Mouse (Mus musculus) C2C12 (cell line): Measurements from ENCODE around the gene Rere.

Experiments
- CTCF ChIP-seq: IDR thresholded peaks from one replicate; pipeline ENCODE4 v1.5.1; 2011; ENCODE audit not compliant: control insufficient read depth, insufficient read depth, insufficient read length
- FOSL1 ChIP-seq: IDR thresholded peaks from one replicate; pipeline ENCODE4 v1.8.0; 2011; ENCODE audit warnings: mild to moderate bottlenecking, low read length; ENCODE audit not compliant: poor library complexity, insufficient read depth, severe bottlenecking
- MAX ChIP-seq: IDR thresholded peaks from one replicate; pipeline ENCODE4 v1.6.1; 2011; ENCODE audit warnings: mild to moderate bottlenecking, control low read depth
- MYOD1 ChIP-seq: IDR thresholded peaks from one replicate; pipeline ENCODE4 v1.6.1; 2011; ENCODE audit warnings: low read depth; ENCODE audit not compliant: control insufficient read depth, insufficient read length

- no peak for TF ChIP-seq CTCF
- no peak for TF ChIP-seq MYOD1
- no peak for TF ChIP-seq FOSL1
- TF ChIP-seq MAX: no peak
Measured at GRCm38 (mm10) chr4:150414296-150414695, 132.8 kb downstream of the Rere start.
